ENCODE assay signal across 11 mouse cellular contexts in genomic region chr11:50717381-50717897, GRCm38 (mm10).
DNase-seq lines count a peak whose midpoint lies in the region; ATAC-seq and TF ChIP-seq lines count a peak whose summit lies in the region.
"Had no signal": no experiment of that assay in that cellular context is flagged by ENCODE, and none has a peak within 500 bp of the region (broad histone marks: within the 10 kb centered on the region; RNA-seq: fewer than 3 reads in every experiment).

No protein-coding gene starts in this region.

- intact Hi-C loops in left cerebral cortex, postnatal 36 days (cut with DNase I): no loop called here

- no peak overlapping the region for H3K4me2 ChIP-seq in embryonic facial prominence, embryonic 14.5 days (ENCODE audit: low read depth, low read length)
- no peak overlapping the region for H3K4me2 ChIP-seq in liver, postnatal 0 days (ENCODE audit: low read depth, low read length)

- no peak for TF ChIP-seq EP300 in liver, postnatal 0 days (IDR thresholded peaks at IDR 0.05; ENCODE audit: low read depth)

- DNase-seq in left cerebral cortex, adult 18-20 months (ENCODE audit: low spot score in 2 of 2): peak; percentile 11 to 18
- no peak for DNase-seq in left cerebral cortex, postnatal 36 days (ENCODE audit: low spot score in 2 of 2)
- peak; percentile 49 for DNase-seq in brain, adult 2 months (ENCODE audit: low read depth, low spot score)
- peak; percentile 30 for DNase-seq in embryonic facial prominence, embryonic 14.5 days (ENCODE audit: low spot score)
- DNase-seq in heart, postnatal 4 days: peak; percentile 59
- DNase-seq in liver, postnatal 0 days: no peak
- no peak for DNase-seq in adrenal gland, adult 8-10 months
- DNase-seq: kidney, postnatal 4 days; thymus, adult 2 months had no signal

- H3K27me3 ChIP-seq in embryonic facial prominence, embryonic 14.5 days (replicated peaks; ENCODE audit: control insufficient read depth, insufficient read depth, low read length): no peaks in the 10 kb centered on the region
- no peaks in the 10 kb centered on the region for H3K27me3 ChIP-seq in liver, postnatal 0 days (ENCODE audit: insufficient read depth, low read length)

- 53% methylated on average over 12 of the region's 12 CpGs for WGBS in embryonic facial prominence, embryonic 14.5 days
- 67% methylated on average over 12 of the region's 12 CpGs for WGBS in liver, postnatal 0 days (ENCODE audit: insufficient replicate concordance)

- H3K4me1 ChIP-seq in embryonic facial prominence, embryonic 14.5 days (ENCODE audit: control insufficient read depth, insufficient read depth, low read length): peaks cover 31% of the 10 kb centered on the region
- H3K4me1 ChIP-seq in liver, postnatal 0 days (ENCODE audit: insufficient read depth): no peaks in the 10 kb centered on the region

- no peak for TF ChIP-seq CTCF in liver, postnatal 0 days (IDR thresholded peaks at IDR 0.05; ENCODE audit: low read depth)

- no peak for ATAC-seq in embryonic facial prominence, embryonic 14.5 days (ENCODE audit: low read depth)
- ATAC-seq in liver, postnatal 0 days: no peak
- ATAC-seq: forebrain, embryonic 16.5 days; inflammation-experienced regulatory T-cells, adult 6 months had no signal

- no peaks in the 10 kb centered on the region for H3K36me3 ChIP-seq in embryonic facial prominence, embryonic 14.5 days (ENCODE audit: control insufficient read depth, insufficient read depth, low read length)
- no peaks in the 10 kb centered on the region for H3K36me3 ChIP-seq in liver, postnatal 0 days (replicated peaks; ENCODE audit: insufficient read depth, low read length)

- no peak overlapping the region for H3K9ac ChIP-seq in embryonic facial prominence, embryonic 14.5 days (ENCODE audit: low read depth, low read length)
- no peak overlapping the region for H3K9ac ChIP-seq in liver, postnatal 0 days (replicated peaks)

- H3K9me3 ChIP-seq in embryonic facial prominence, embryonic 14.5 days (ENCODE audit: control insufficient read depth, low read length): no peaks in the 10 kb centered on the region
- no peaks in the 10 kb centered on the region for H3K9me3 ChIP-seq in liver, postnatal 0 days (ENCODE audit: low read length)

- no peak overlapping the region for H3K4me3 ChIP-seq in embryonic facial prominence, embryonic 14.5 days (ENCODE audit: low read depth, low read length)
- H3K4me3 ChIP-seq in liver, postnatal 0 days (ENCODE audit: low read depth, low read length): no peak overlapping the region

- peak overlapping the region; percentile 50 for H3K27ac ChIP-seq in embryonic facial prominence, embryonic 14.5 days (replicated peaks; ENCODE audit: low read depth, low read length)
- no peak overlapping the region for H3K27ac ChIP-seq in liver, postnatal 0 days (ENCODE audit: low read depth)

Comparison
In these comparisons a context has a peak if more than half of its experiments do, and no peak if none do; other contexts are left out.
1. DNase-seq: peak in left cerebral cortex, adult 18-20 months (2 of 2), brain, adult 2 months (single experiment), embryonic facial prominence, embryonic 14.5 days (single experiment) and heart, postnatal 4 days (single experiment); none in left cerebral cortex, postnatal 36 days (0 of 2), liver, postnatal 0 days (single experiment) and adrenal gland, adult 8-10 months (single experiment).